Mouse (Mus musculus): ENCODE results near the gene Fam83f. TPM values are rescaled to one million over a fixed set of nuclear protein-coding genes. Genes with fewer than 3 reads are reported as not detected.

The Fam83f gene
- total and polyA plus RNA-seq, 3 experiments, result not detected

DNA sequence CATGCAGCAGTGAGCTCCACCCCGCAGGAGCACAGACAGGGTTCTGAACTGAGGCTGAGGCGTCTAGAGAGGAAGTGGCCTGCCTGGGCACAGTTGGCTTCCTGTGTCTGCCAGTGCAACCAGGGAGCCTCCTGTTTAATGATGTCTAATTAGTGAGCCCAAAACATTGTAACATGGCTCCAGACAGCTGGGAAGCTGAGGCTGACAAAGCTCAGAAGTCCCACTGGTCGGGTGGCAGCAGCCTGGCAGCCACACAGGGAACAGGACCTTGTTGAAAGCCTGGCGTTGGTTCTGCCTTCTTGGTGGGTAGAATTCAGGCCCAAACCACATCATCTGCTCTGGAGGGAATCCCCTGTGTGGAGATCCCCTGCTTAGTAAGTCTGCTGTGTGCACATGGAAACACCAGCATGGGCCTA lies 9.8 kb downstream of the Fam83f start:
- no peak overlapping the region for H3K4me3 ChIP-seq (ENCODE audit: control insufficient read depth in 1 of 2, insufficient read depth in 1 of 2, low read depth in 2 of 2, low read length in 2 of 2)
- TF ChIP-seq JUND (IDR thresholded peaks at IDR 0.05; ENCODE audit: low read depth, low read length) (no peak), USF1 (IDR thresholded peaks at IDR 0.05; ENCODE audit: low read depth, low read length) (no peak), ZKSCAN1 (IDR thresholded peaks at IDR 0.05; ENCODE audit: low read depth, low read length) (no peak), NELFE (IDR thresholded peaks at IDR 0.05; ENCODE audit: low read depth, low read length) (no peak), MXI1 (IDR thresholded peaks at IDR 0.05; ENCODE audit: low read depth, low read length) (no peak), TCF12 (IDR thresholded peaks at IDR 0.05; ENCODE audit: low read depth, low read length) (no peak), MAZ (IDR thresholded peaks at IDR 0.05; ENCODE audit: low read depth, low read length) (no peak), GABPA (IDR thresholded peaks at IDR 0.05; ENCODE audit: low read depth, low read length) (no peak), UBTF (IDR thresholded peaks at IDR 0.05; ENCODE audit: borderline replicate concordance, insufficient read depth, low read depth, low read length) (no peak), ELF1 (IDR thresholded peaks at IDR 0.05; ENCODE audit: low read depth, low read length) (no peak), MYC (IDR thresholded peaks at IDR 0.05; ENCODE audit: low read depth, low read length) (no peak), ZNF384 (IDR thresholded peaks at IDR 0.05; ENCODE audit: low read depth, low read length) (no peak), TAL1 (IDR thresholded peaks at IDR 0.05; ENCODE audit: low read length) (no peak), SIN3A (IDR thresholded peaks at IDR 0.05; ENCODE audit: low read length) (no peak), TBP (IDR thresholded peaks at IDR 0.05; ENCODE audit: low read depth, low read length) (no peak), MYB (IDR thresholded peaks at IDR 0.05; ENCODE audit: low read depth, low read length) (no peak), MAX (IDR thresholded peaks at IDR 0.05; ENCODE audit: low read length) (no peak), ZC3H11A (IDR thresholded peaks at IDR 0.05; ENCODE audit: low read depth, low read length) (no peak), GATA1 (IDR thresholded peaks at IDR 0.05; ENCODE audit: low read depth, low read length) (no peak), RCOR1 (IDR thresholded peaks at IDR 0.05; ENCODE audit: low read depth, low read length) (no peak)
- H3K36me3 ChIP-seq (ENCODE audit: control insufficient read depth in 1 of 2, insufficient read depth in 2 of 2, low read length in 2 of 2), result no peaks in the 10 kb centered on the region
- H3K79me2 ChIP-seq (ENCODE audit: control insufficient read depth, insufficient read depth, low read length, poor library complexity), result no peaks in the 10 kb centered on the region
- H3K27me3 ChIP-seq (ENCODE audit: control insufficient read depth in 1 of 2, insufficient read depth in 2 of 2, low read length in 2 of 2), result peaks cover 5 to 12% of the 10 kb centered on the region in 2 experiments
- H3K9ac ChIP-seq (ENCODE audit: control insufficient read depth, low read depth, low read length, poor library complexity, severe bottlenecking), result no peak overlapping the region
- no peak for DNase-seq (ENCODE audit: low read depth, low spot score)
- H3K9me3 ChIP-seq (replicated peaks; ENCODE audit: insufficient read depth, low read length), result no peaks in the 10 kb centered on the region
- H3K4me1 ChIP-seq (ENCODE audit: control insufficient read depth in 1 of 2, insufficient read depth in 2 of 2, low read length in 2 of 2), result no peaks in the 10 kb centered on the region
- no peak overlapping the region for H3K27ac ChIP-seq (ENCODE audit: control insufficient read depth, low read depth, low read length)

DNA sequence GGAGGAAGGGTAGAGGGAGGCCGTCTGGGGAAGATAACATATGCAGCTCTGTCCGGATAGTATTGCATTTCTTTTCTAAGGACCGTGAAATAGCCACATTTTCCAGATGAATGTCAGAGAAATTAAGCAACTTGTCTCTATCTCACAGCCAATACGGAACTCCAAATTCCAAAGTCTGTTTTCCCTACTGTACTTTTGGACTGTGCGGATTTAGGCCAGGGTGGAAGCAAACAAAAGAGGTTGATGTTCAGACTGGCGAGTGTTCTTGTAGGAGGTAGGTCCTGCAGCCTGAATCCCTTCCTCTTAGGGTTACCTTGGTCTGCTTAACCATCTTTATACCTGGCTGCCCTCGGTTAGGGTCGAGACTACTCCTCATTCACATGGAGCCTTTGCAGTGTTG lies 10.7 kb downstream of the Fam83f start:
- H3K4me1 ChIP-seq (ENCODE audit: control insufficient read depth in 1 of 2, insufficient read depth in 2 of 2, low read length in 2 of 2), result no peaks in the 10 kb centered on the region
- H3K9me3 ChIP-seq (replicated peaks; ENCODE audit: insufficient read depth, low read length), result no peaks in the 10 kb centered on the region
- peaks cover 5 to 16% of the 10 kb centered on the region in 2 experiments for H3K27me3 ChIP-seq (ENCODE audit: control insufficient read depth in 1 of 2, insufficient read depth in 2 of 2, low read length in 2 of 2)
- H3K4me3 ChIP-seq (ENCODE audit: control insufficient read depth in 1 of 2, insufficient read depth in 1 of 2, low read depth in 2 of 2, low read length in 2 of 2), result no peak overlapping the region
- no peak overlapping the region for H3K27ac ChIP-seq (ENCODE audit: control insufficient read depth, low read depth, low read length)
- H3K9ac ChIP-seq (ENCODE audit: control insufficient read depth, low read depth, low read length, poor library complexity, severe bottlenecking), result no peak overlapping the region
- H3K36me3 ChIP-seq (ENCODE audit: control insufficient read depth in 1 of 2, insufficient read depth in 2 of 2, low read length in 2 of 2), result no peaks in the 10 kb centered on the region
- DNase-seq (ENCODE audit: low read depth, low spot score), result no peak
- no peak for TF ChIP-seq UBTF (IDR thresholded peaks at IDR 0.05; ENCODE audit: borderline replicate concordance, insufficient read depth, low read depth, low read length)
- TF ChIP-seq RCOR1 (IDR thresholded peaks at IDR 0.05; ENCODE audit: low read depth, low read length), result no peak
- TF ChIP-seq EP300 (IDR thresholded peaks at IDR 0.05; ENCODE audit: low read depth in 1 of 2, low read length in 2 of 2), result no peak
- no peak for TF ChIP-seq ZMIZ1 (IDR thresholded peaks at IDR 0.05; ENCODE audit: low read depth, low read length)
- no peak for TF ChIP-seq ZC3H11A (IDR thresholded peaks at IDR 0.05; ENCODE audit: low read depth, low read length)
- no peak for TF ChIP-seq GABPA (IDR thresholded peaks at IDR 0.05; ENCODE audit: low read depth, low read length)
- TF ChIP-seq E2F4 (IDR thresholded peaks at IDR 0.05; ENCODE audit: borderline replicate concordance, low read depth, low read length), result no peak
- H3K79me2 ChIP-seq (ENCODE audit: control insufficient read depth, insufficient read depth, low read length, poor library complexity), result no peaks in the 10 kb centered on the region

Measured in MEL (cell line).